Mouse (Mus musculus) liver, embryonic 13.5 days (tissue): ENCODE measurements around the gene Wdr18. TPM values are rescaled to one million over a fixed set of nuclear protein-coding genes. Genes with fewer than 3 reads are reported as not detected.

Experiments used
- ATAC-seq: fragments of 200-750 bp; cut with Nextera tagmentation; 2 replicates; pipeline ENCODE4 v1.8.0; 2017; ENCODE audit warnings: low read depth, mild to moderate bottlenecking, moderate number of reproducible peaks, moderate library complexity
- DNase-seq: peaks from one replicate; pipeline ENCODE4 v3.0.0; 2022
- H3K27ac ChIP-seq: fragments of 300-500 bp; sonication (generic); 2 replicates; pipeline ENCODE4 v1.5.1; 2015; ENCODE audit warnings: moderate library complexity, mild to moderate bottlenecking, inconsistent platforms
- H3K27me3 ChIP-seq: fragments of 300-500 bp; sonication (generic); 2 replicates; pipeline ENCODE4 v1.6.1; 2015; ENCODE audit warnings: mild to moderate bottlenecking, inconsistent platforms
- H3K36me3 ChIP-seq: fragments of 300-500 bp; sonication (generic); 2 replicates; pipeline ENCODE4 v1.6.1; 2015; ENCODE audit warnings: mild to moderate bottlenecking, inconsistent platforms
- H3K4me1 ChIP-seq: fragments of 300-500 bp; sonication (generic); replicated peaks from 2 replicates; pipeline ENCODE4 v1.6.1; 2015; ENCODE audit warnings: inconsistent platforms
- H3K4me2 ChIP-seq: fragments of 300-500 bp; sonication (generic); 2 replicates; pipeline ENCODE4 v1.6.1; 2015; ENCODE audit warnings: inconsistent platforms, mild to moderate bottlenecking, moderate library complexity
- H3K4me3 ChIP-seq: fragments of 300-500 bp; sonication (generic); replicated peaks from 2 replicates; pipeline ENCODE4 v1.5.1; 2015; ENCODE audit warnings: mild to moderate bottlenecking, inconsistent platforms
- H3K9ac ChIP-seq: fragments of 300-500 bp; sonication (generic); 2 replicates; pipeline ENCODE4 v1.6.1; 2015; ENCODE audit warnings: mild to moderate bottlenecking, inconsistent platforms
- H3K9me3 ChIP-seq: fragments of 300-500 bp; sonication (generic); replicated peaks from 2 replicates; pipeline ENCODE4 v1.6.1; 2016; ENCODE audit warnings: inconsistent platforms
- WGBS: fragments of 180-500 bp; shearing (Covaris S2); methylation state at CpG from one replicate; pipeline ENCODE4 v1.1.7; 2015; ENCODE audit not compliant: insufficient replicate concordance; 5-methylcytosine and 5-hydroxymethylcytosine counted together
- polyA plus RNA-seq: library from polyadenylated mRNA; unstranded; fragments of >200 nt; fragmentation: Nextera tagmentation; extraction: Ambion mirVana; gene quantifications from 2 replicates; pipeline ENCODE4 v1.2.1, GENCODE M21; 2015

Wdr18 gene
- polyA plus RNA-seq, 1 experiment from 2014 or later: 78.2 TPM

DNA sequence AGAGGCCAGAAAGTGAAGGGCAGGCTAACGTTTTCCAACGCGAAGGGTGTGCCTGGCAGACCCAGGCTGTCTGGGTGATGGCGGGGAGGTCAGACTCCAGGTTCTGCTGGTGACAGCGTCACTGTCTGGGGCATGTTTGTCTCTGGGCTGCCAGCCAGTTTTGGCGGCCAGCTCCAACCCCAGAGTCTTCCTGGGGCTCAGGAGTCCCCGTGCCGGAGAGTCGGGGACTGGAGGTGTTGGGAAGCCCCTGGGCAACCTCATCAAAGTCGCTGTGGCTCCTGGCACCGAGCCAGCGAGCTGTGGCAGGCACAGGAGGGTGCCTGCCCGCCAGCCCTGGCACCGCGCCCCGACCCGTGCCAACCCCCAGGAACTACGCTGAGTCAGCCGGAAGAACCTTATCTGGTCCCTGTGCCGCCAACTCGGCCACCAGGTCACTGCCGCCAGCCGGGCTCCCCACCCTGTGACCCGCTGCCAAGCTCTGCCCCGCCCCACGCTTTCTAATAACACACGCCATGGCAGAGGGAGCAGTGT, 23.0 kb upstream of the Wdr18 start:
- Histone ChIP-seq H3K4me1 (peaks cover 98% of the 10 kb centered on the region), H3K9ac (peak overlapping the region; percentile 13; the same call in 1 of the 2 replicates), H3K27me3 (no peaks in the 10 kb centered on the region), H3K27ac (peak overlapping the region; percentile 75), H3K9me3 (no peaks in the 10 kb centered on the region), H3K36me3 (peaks cover 54% of the 10 kb centered on the region), H3K4me3 (no peak overlapping the region), H3K4me2 (peak overlapping the region; percentile 19; the same call in 1 of the 2 replicates)
- DNase-seq (no peak), ATAC-seq (0 out of 2 replicates have a peak, but pooled peaks have one; percentile 7)
- WGBS: 61% methylated on average over 27 of the region's 27 CpGs

DNA sequence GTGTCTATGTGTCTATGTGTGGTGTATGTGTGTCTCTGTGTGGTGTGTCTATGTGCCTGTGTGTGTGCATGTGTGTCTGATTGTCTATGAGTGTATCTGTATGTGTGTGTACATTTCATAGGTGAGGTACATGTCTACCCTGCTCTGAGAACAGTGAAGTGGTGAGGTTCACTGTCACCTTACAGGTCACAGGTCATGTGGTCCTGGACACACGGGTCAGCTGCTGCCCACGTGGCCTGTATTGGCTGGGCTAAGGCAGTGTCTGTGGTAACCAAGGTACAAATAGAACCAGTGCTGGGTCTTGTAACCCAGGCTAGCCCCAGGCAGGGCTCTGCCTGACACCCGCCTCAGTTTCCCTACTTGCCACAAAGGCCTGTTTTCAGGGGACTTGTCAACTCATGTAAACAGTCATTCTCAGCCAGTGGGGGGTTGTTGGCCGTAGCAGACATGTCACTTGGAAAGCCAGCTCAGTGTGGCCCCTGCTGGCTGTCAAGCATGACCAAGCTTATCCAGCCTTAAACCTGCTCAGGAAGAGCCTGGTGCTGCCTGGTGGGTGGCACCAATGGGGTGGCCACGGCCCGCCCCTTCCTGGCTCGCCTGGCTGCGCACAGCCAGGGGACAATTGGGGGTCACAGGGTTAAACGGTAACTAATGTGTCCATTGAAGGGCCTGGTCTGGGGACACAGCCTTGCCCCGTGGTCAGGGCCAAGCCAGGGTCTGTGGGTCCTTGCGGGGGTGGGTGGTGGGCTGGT, 22.0 kb upstream of the Wdr18 start:
- Histone ChIP-seq H3K27me3 (no peaks in the 10 kb centered on the region), H3K9ac (no peak overlapping the region), H3K27ac (peak overlapping the region; percentile 75), H3K4me3 (no peak overlapping the region), H3K4me2 (peak overlapping the region; percentile 6; the same call in 1 of the 2 replicates), H3K4me1 (peaks cover 98% of the 10 kb centered on the region), H3K36me3 (peaks cover 45% of the 10 kb centered on the region), H3K9me3 (no peaks in the 10 kb centered on the region)
- 68% methylated on average over 11 of the region's 11 CpGs for WGBS
- DNase-seq (no peak), ATAC-seq (peak; percentile 47)

DNA sequence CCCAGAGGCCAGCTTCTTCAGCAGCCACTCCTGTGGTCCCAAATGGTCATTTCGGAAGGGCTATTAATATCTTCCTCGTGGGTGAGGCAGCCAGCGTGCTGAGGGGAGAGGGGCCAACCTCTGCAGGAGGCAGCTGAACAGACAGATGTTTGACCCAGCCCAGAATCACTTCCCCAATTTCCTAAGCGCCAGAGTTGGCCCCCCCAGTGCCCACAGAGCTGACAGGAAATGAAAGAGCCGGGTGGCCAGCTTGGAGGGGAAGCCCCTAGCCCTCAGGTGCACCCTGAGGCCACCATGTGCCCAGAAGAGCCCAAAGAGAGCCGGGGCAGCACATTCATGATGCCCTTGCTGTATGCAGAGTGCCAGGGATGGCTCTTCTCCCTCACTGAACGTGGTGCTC, 19.2 kb upstream of the Wdr18 start:
- no peaks in the 10 kb centered on the region for H3K9me3 ChIP-seq
- peaks cover 20% of the 10 kb centered on the region for H3K36me3 ChIP-seq
- H3K27ac ChIP-seq: no peak overlapping the region
- H3K9ac ChIP-seq: no peak overlapping the region
- H3K27me3 ChIP-seq: no peaks in the 10 kb centered on the region
- no peak overlapping the region for H3K4me2 ChIP-seq
- WGBS: 28% methylated on average over 7 of the region's 7 CpGs
- peaks cover 99% of the 10 kb centered on the region for H3K4me1 ChIP-seq
- H3K4me3 ChIP-seq: no peak overlapping the region
- ATAC-seq (no peak), DNase-seq (no peak)

DNA sequence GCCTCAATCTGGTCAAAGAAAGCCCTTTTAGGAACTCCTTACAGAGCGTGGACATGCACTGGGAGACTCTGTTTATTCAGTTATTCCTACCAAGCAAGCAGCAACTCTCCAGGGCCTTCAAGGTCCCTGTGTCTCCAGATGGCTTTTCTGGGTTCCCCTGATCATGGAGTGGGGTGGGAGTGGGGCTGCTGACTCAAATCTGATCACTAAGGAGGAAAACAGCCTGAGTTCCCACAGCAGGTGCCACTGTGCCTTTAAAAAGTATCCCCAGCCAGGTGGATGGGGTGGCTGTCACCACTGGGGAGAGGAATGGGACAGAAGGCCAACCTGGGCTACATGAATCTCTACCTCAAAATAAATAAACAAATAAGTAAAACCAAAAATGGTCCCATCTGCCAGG, 17.0 kb upstream of the Wdr18 start:
- peaks cover 18% of the 10 kb centered on the region for H3K36me3 ChIP-seq
- H3K9ac ChIP-seq: 0 out of 2 replicates have a peak overlapping the region, but pooled peaks have one; percentile 49
- no peaks in the 10 kb centered on the region for H3K27me3 ChIP-seq
- no peak overlapping the region for H3K4me3 ChIP-seq
- DNase-seq (no peak), ATAC-seq (no peak)
- 69% methylated on average over 1 of the region's 1 CpGs for WGBS
- no peaks in the 10 kb centered on the region for H3K9me3 ChIP-seq
- H3K27ac ChIP-seq: peak overlapping the region; percentile 47
- H3K4me1 ChIP-seq: peaks cover 98% of the 10 kb centered on the region
- H3K4me2 ChIP-seq: 0 out of 2 replicates have a peak overlapping the region, but pooled peaks have one; percentile 21

DNA sequence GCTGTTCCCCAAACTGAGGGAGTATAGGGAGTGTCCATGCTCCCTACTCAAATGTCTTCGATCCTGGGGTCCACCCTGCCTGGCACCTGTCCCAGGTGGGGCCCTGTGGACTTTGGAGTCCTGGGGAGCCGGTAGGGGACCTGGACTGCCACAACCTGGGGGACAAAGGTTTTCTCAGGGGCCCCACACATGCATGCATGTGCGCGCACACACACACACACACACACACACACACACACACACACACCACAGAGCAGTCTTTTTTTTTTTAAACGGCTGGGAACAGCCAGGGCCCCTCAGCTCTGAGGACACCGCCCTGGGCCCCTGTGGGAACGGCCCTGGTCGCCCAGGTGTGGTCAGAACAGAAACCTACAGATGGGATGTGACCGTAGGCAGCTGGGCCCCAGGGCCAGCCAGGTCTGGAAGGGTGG, 16.5 kb upstream of the Wdr18 start:
- Histone ChIP-seq H3K27ac (peak overlapping the region; percentile 70), H3K9ac (peak overlapping the region; percentile 49), H3K4me1 (peaks cover 96% of the 10 kb centered on the region), H3K27me3 (no peaks in the 10 kb centered on the region), H3K9me3 (no peaks in the 10 kb centered on the region), H3K36me3 (peaks cover 17% of the 10 kb centered on the region), H3K4me3 (no peak overlapping the region), H3K4me2 (0 out of 2 replicates have a peak overlapping the region, but pooled peaks have one; percentile 21)
- ATAC-seq: no peak
- DNase-seq: no peak
- WGBS: 39% methylated on average over 9 of the region's 9 CpGs

DNA sequence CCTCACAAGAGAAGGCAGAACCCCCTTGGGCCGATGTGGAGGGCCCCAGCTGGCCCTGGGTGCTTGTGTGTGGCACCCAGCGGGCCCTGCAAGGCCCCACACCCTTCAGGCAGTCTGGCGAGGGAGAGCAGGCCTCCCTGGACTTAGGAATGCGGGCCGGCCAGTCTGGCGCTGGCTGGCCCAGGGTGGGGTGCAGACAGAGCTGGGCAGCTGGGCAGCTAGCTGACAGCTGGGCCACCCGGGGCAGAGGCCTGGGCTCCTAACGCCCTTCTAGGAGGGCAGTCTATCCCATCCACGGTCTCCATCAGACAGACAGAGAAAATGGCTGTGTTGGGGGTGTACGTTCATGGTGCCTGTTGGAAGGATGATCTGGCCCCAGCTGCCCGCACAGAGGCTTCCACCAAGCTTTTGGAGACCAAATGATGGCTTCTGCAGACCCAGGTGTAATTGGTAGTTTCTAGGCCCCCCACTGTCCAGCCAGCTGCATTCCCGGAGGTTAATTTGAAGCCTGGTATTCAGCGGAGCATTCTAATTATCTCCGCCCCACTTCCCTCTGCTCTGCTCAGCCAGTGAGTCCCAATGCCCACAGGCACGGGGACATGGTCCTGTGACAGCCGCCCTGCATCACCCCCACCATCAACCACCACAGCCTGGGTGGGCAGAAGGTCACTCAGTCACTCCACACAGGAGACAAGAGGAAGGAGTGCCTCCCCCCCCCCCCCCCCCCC, 14.3 kb upstream of the Wdr18 start:
- no peak overlapping the region for H3K4me3 ChIP-seq
- H3K9ac ChIP-seq: peak overlapping the region; percentile 68; the same call in 1 of the 2 replicates
- peaks cover 27% of the 10 kb centered on the region for H3K36me3 ChIP-seq
- peaks cover 94% of the 10 kb centered on the region for H3K4me1 ChIP-seq
- H3K27ac ChIP-seq: peak overlapping the region; percentile 84
- no peak for ATAC-seq
- peak overlapping the region; percentile 60 for H3K4me2 ChIP-seq
- DNase-seq: no peak
- no peaks in the 10 kb centered on the region for H3K9me3 ChIP-seq
- WGBS: 52% methylated on average over 16 of the region's 16 CpGs
- no peaks in the 10 kb centered on the region for H3K27me3 ChIP-seq

DNA sequence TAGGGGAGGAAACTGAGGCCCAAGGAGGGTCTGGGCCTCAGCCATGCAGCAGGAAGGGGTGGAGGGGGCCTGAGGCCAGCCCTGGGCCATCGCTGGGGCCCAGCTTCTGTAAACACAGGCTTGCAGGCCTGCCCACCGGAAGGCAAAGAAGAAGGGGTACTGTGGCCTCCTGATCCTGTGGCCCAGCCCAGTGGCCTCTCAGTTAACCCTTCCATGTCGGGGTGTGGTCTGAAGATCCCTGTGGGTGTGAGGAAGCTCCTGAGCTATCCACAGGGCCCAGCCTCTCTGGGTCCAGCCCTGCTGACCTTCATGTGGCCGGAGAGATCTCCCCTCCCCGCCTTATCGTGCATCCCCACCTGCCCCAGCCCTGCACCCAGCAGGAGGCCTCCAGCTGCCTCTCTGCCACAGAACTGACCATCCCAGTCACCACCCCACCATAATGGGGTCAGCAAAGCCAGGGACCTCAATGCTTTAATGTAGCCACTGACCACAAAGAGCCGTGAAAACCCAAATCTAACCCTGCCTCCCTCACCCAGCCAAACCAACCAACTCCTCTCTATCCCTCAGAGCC, 13.1 kb upstream of the Wdr18 start:
- ATAC-seq (peak; percentile 74), DNase-seq (peak; percentile 72)
- H3K9me3 ChIP-seq: no peaks in the 10 kb centered on the region
- peak overlapping the region; percentile 84 for H3K27ac ChIP-seq
- H3K4me3 ChIP-seq: peak overlapping the region; percentile 31; the same call in 1 of the 2 replicates
- no peaks in the 10 kb centered on the region for H3K27me3 ChIP-seq
- peak overlapping the region; percentile 60 for H3K4me2 ChIP-seq
- peaks cover 84% of the 10 kb centered on the region for H3K4me1 ChIP-seq
- WGBS: 6% methylated on average over 7 of the region's 7 CpGs
- H3K36me3 ChIP-seq: peaks cover 38% of the 10 kb centered on the region
- H3K9ac ChIP-seq: peak overlapping the region; percentile 68

DNA sequence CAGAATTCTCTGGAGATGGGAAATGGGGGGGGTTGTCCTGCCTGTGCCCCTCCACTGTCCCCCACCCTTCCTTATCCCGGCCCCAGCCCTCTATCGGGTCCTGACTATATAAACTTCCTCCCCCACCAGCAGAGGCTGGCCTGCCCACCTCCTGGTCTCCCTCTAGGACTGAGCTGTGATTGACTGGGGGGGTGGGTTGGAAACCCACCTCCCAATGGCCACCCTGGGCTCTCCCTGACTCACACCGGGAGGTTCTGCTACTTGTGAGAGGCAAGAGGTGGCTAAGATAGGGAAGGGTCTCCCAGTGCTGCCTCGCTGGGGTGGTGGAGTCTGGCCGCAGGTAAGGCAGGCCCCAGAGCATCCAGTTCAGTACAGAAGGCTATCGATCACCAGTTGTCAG, 12.4 kb upstream of the Wdr18 start:
- Histone ChIP-seq H3K9me3 (no peaks in the 10 kb centered on the region), H3K27ac (peak overlapping the region; percentile 84), H3K27me3 (no peaks in the 10 kb centered on the region), H3K36me3 (peaks cover 36% of the 10 kb centered on the region), H3K4me2 (peak overlapping the region; percentile 60), H3K4me1 (peaks cover 77% of the 10 kb centered on the region), H3K4me3 (no peak overlapping the region), H3K9ac (no peak overlapping the region)
- ATAC-seq: no peak
- WGBS: 62% methylated on average over 6 of the region's 6 CpGs
- no peak for DNase-seq

DNA sequence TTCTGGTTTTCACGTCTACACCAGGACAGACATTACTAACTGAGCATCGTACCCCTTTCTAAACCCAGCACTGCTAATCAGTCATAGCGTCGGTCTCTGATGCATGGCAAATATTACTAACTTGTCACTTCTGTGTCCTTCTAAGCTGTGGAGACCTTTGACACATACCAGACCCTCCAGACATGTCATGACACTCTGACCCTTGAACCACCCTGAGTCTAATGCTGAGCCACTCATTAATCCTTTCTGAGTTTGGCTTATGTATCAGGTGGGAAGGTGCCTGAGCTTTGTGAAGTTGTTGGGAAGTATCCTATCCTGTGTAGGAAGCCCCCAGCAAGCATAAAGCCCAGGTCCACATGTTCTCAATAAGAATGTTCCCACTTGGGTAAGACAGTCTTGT, 10.1 kb upstream of the Wdr18 start:
- ATAC-seq (no peak), DNase-seq (no peak)
- H3K27ac ChIP-seq: no peak overlapping the region; the same call in 1 of the 2 replicates
- H3K9me3 ChIP-seq: no peaks in the 10 kb centered on the region
- H3K4me3 ChIP-seq: no peak overlapping the region
- 80% methylated on average over 4 of the region's 4 CpGs for WGBS
- no peak overlapping the region for H3K4me2 ChIP-seq
- no peak overlapping the region for H3K9ac ChIP-seq
- peaks cover 64% of the 10 kb centered on the region for H3K4me1 ChIP-seq
- H3K27me3 ChIP-seq: no peaks in the 10 kb centered on the region
- H3K36me3 ChIP-seq: peaks cover 47% of the 10 kb centered on the region

DNA sequence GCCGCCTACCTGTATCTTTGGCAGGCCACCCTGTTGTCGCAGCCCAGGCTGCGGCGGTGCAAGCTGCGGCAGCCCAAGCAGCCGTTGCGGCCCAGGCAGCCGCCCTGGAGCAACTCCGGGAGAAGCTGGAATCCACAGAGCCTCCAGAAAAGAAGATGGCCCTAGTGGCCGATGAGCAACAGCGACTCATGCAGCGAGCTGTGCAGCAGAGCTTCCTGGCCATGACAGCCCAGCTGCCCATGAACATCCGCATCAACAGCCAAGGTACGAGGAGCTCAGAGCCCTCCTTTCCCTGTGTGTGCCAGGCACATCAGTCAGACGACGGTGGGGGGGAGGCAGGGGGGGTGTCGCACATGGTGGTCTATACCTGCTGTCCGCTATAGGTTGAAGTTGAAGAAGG, 9.3 kb upstream of the Wdr18 start:
- H3K27ac ChIP-seq: no peak overlapping the region
- no peaks in the 10 kb centered on the region for H3K9me3 ChIP-seq
- H3K4me1 ChIP-seq: peaks cover 57% of the 10 kb centered on the region
- ATAC-seq (no peak), DNase-seq (no peak)
- no peak overlapping the region for H3K4me2 ChIP-seq
- H3K36me3 ChIP-seq: peaks cover 47% of the 10 kb centered on the region
- no peak overlapping the region for H3K9ac ChIP-seq
- WGBS: 88% methylated on average over 18 of the region's 18 CpGs
- no peaks in the 10 kb centered on the region for H3K27me3 ChIP-seq
- no peak overlapping the region for H3K4me3 ChIP-seq

DNA sequence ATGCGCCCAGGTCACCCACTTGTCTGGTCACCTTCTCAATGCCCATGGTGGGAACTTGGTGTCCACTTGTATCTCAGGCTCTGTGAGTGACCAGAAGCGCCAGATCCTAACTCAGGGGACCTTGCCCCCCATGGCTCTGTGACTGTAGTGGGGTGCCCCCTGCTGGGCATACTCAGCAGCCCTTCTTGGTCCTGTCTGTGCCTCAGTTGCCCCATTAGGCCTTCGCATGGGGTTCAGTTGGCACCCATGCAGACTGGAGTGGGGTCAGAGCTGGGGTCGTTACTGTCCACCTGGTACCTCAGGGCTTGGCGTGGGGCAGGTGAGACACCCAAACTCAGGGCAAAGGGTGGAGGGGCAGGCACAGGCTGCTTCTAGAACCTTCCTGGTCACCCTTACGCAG, 6.0 kb upstream of the Wdr18 start:
- no peaks in the 10 kb centered on the region for H3K27me3 ChIP-seq
- no peak overlapping the region for H3K27ac ChIP-seq
- ATAC-seq (no peak), DNase-seq (no peak)
- H3K4me2 ChIP-seq: no peak overlapping the region
- WGBS: 68% methylated on average over 6 of the region's 6 CpGs
- peaks cover 38% of the 10 kb centered on the region for H3K36me3 ChIP-seq
- H3K4me1 ChIP-seq: peaks cover 39% of the 10 kb centered on the region
- H3K9me3 ChIP-seq: no peaks in the 10 kb centered on the region
- H3K4me3 ChIP-seq: no peak overlapping the region
- no peak overlapping the region for H3K9ac ChIP-seq
